Mouse (Mus musculus) layer of hippocampus, postnatal 14 days (tissue): ENCODE results near the gene Osbpl5. TPM values are rescaled to one million over a fixed set of nuclear protein-coding genes. Genes with fewer than 3 reads are reported as not detected.

Experiments used
- DNase-seq, 2 experiments: peaks; one replicate each; pipeline ENCODE4 v3.0.0; 2021 to 2022; ENCODE audit warnings: low spot score in 2 of 2, mixed read lengths in 1 of 2
- long read RNA-seq, 2 experiments: library from polyadenylated mRNA; stranded (forward); transcript quantifications; one replicate each; pipeline ENCODE4 v2.0.0; 2021
- total RNA-seq, 2 experiments: library from RNA; stranded (reverse); gene quantifications; 2 replicates each; pipeline ENCODE4 v1.2.3; 2021

The Osbpl5 gene
- total RNA-seq = 10 to 100 TPM; 36.3 to 40.9 TPM
- long read RNA-seq, experiment 1, transcript Osbpl5-202 (22 exons, 3,775 nt) = major isoform, 15 of 25 reads
- long read RNA-seq, experiment 1, partial matches to known transcripts = 6 of 25 reads
- long read RNA-seq, experiment 1, other reads (novel, unspliced or antisense) = 4 of 25 reads
- long read RNA-seq, experiment 2, transcript Osbpl5-202 (22 exons, 3,775 nt) = major isoform, 10 of 22 reads
- long read RNA-seq, experiment 2, partial matches to known transcripts = 8 of 22 reads
- long read RNA-seq, experiment 2, other reads (novel, unspliced or antisense) = 4 of 22 reads

GRCm38 (mm10) chr7:143756125-143757026 lies at the start of gene Osbpl5:
Osbpl5 (minus strand) TSS chr7:143756985.
- DNase-seq = no peak

GRCm38 (mm10) chr7:143805199-143805624 lies 48.4 kb upstream of the Osbpl5 start:
- peak; percentile 36 to 73 for DNase-seq

- DNase-seq = no peak
These were observed 44.6 kb upstream of the Osbpl5 start for GRCm38 (mm10) chr7:143801195-143802065.

GRCm38 (mm10) chr7:143800770-143801169 lies 44.0 kb upstream of the Osbpl5 start:
- DNase-seq = no peak

- no peak for DNase-seq
These were observed 42.0 kb upstream of the Osbpl5 start for GRCm38 (mm10) chr7:143798783-143799182.

GRCm38 (mm10) chr7:143793121-143793520 lies 36.3 kb upstream of the Osbpl5 start:
- no peak for DNase-seq

- no peak for DNase-seq
These were observed 35.7 kb upstream of the Osbpl5 start for GRCm38 (mm10) chr7:143792336-143792985.

- peak; percentile 49 to 75 for DNase-seq
These were observed 27.4 kb upstream of the Osbpl5 start, which contains the start of gene Mrgpre for GRCm38 (mm10) chr7:143783996-143784829. Mrgpre (minus strand) TSS chr7:143784500.

GRCm38 (mm10) chr7:143783378-143783995 lies 26.7 kb upstream of the Osbpl5 start:
- no peak for DNase-seq

- DNase-seq = no peak
These were observed 20.6 kb upstream of the Osbpl5 start for GRCm38 (mm10) chr7:143777375-143777774.

- no peak for DNase-seq
These were observed 19.4 kb upstream of the Osbpl5 start for GRCm38 (mm10) chr7:143776137-143776536.

GRCm38 (mm10) chr7:143769461-143769860 lies 12.7 kb upstream of the Osbpl5 start:
- DNase-seq = no peak

GRCm38 (mm10) chr7:143768267-143768666 lies 11.5 kb upstream of the Osbpl5 start:
- DNase-seq = no peak

GRCm38 (mm10) chr7:143766893-143767292 lies 10.1 kb upstream of the Osbpl5 start, which contains the start of gene Mrgprg:
Mrgprg (minus strand) TSS chr7:143766993.
- DNase-seq = no peak

- DNase-seq = no peak
These were observed 8.2 kb upstream of the Osbpl5 start for GRCm38 (mm10) chr7:143764876-143765530.

GRCm38 (mm10) chr7:143763794-143764193 lies 7.0 kb upstream of the Osbpl5 start:
- DNase-seq = no peak

- DNase-seq = no peak
These were observed 2.2 kb upstream of the Osbpl5 start for GRCm38 (mm10) chr7:143758956-143759355.

- DNase-seq = no peak
These were observed 911 bp upstream of the Osbpl5 start for GRCm38 (mm10) chr7:143757696-143758095.

GRCm38 (mm10) chr7:143757027-143757390 lies 224 bp upstream of the Osbpl5 start:
- DNase-seq = peak; percentile 41 to 55
